Mouse (Mus musculus) olfactory bulb, adult 2 months (tissue): ENCODE data around the gene Gm28038.

Source experiments
- CTCF ChIP-seq: fragments of 200-500 bp; IDR thresholded peaks from 2 replicates; pipeline ENCODE4 v1.5.1; 2012; ENCODE audit warnings: low read depth, mild to moderate bottlenecking, low read length, moderate library complexity; ENCODE audit not compliant: insufficient read depth
- POLR2A ChIP-seq: fragments of 200-500 bp; IDR thresholded peaks from 2 replicates; pipeline ENCODE4 v1.6.1; 2012; ENCODE audit warnings: mild to moderate bottlenecking, low read depth, low read length, moderate library complexity; ENCODE audit not compliant: insufficient read depth

- TF ChIP-seq CTCF = no peak
- TF ChIP-seq POLR2A = no peak
Observed at GRCm38 (mm10) chr2:30287027-30287373, 6.2 kb downstream of the Gm28038 start.
